Mouse (Mus musculus): ENCODE results near the gene Xlr5a.
A peak's percentile ranks its signal among the peaks of the same experiment; 100 is the strongest.
"Not testable (repeated sequence)": the region's sequence is repeated elsewhere in the genome, so short reads cannot be mapped to it uniquely, and the experiment has no call there.

The Xlr5a gene

DNA sequence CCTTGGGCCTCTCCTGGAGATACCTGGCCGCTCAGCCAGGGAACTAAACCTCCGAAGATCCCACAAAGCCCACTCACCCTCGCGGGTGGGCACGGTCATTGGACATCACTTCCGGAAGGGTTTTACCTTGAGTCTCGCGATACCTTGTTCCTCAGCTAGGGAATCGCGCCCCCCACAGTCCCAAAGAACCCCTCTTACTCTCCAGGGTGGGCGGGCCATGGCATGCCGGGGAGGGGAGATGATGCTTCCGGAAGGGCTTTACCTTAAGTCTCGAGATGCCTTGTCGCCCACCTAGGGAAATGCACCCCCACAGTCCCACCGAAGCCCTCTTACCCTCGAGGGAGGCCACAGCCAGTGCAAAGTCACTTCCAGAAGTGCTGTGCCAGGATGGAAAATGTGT, at the start of gene Xlr5a, which contains the start of gene Xlr5c:
Xlr5a (minus strand) TSS at position 101 of the 400 bp plus-strand sequence.
Xlr5c (minus strand) TSS at position 101 of the 400 bp plus-strand sequence.
- not testable (repeated sequence) for DNase-seq (ENCODE audit: low read depth in 2 of 2, low spot score in 2 of 2)

DNA sequence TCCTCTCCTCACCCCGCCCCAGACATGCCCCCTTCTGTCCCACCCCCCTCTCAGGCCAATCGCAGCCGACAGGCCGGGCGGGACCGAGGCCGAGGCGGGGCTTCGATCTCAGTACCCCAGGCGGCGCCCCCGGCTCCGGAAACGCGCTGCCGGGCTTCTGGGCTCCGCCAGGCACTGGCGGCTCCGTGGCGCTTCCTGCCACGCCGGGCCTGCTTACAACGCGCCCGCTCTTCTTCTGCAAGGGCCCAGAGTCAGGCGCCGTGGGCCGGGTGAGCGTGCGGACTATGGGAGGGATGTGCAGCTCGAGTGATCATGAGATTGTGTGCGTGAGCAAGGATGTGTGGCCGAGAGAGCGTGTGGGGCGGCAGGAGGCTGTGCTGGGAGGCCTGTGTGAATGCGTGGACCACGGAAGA, 49.7 kb upstream of the Xlr5a start, which contains the start of gene Zfp275:
Zfp275 (plus strand) TSS at position 139 of the 413 bp plus-strand sequence.
- DNase-seq (ENCODE audit: low read depth in 2 of 2, low spot score in 2 of 2) = peak; percentile 68

DNA sequence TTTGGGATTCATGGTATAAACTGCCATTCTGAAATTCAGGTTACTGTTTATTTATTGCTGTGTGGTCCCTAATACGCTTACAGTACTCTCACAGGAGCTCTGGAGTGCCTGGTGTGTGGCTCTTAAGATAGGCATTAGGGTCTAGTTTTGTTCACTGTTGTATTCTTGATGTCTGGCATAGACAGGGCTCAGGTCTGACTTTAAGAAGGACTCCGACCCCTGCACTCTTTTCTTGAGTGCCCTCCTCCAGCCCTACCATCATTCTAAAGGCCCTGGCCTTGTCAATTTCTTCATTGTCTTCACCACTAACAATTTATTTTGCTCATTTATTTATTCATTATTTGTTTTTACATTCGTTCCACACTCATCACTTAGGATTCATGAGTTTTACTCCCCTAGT, 49.3 kb upstream of the Xlr5a start:
- DNase-seq (ENCODE audit: low read depth in 2 of 2, low spot score in 2 of 2) = no peak

- no peak for DNase-seq (ENCODE audit: low read depth in 2 of 2, low spot score in 2 of 2)
These were observed 48.7 kb upstream of the Xlr5a start for GRCm38 (mm10) chrX:73341473-73341872.

DNA sequence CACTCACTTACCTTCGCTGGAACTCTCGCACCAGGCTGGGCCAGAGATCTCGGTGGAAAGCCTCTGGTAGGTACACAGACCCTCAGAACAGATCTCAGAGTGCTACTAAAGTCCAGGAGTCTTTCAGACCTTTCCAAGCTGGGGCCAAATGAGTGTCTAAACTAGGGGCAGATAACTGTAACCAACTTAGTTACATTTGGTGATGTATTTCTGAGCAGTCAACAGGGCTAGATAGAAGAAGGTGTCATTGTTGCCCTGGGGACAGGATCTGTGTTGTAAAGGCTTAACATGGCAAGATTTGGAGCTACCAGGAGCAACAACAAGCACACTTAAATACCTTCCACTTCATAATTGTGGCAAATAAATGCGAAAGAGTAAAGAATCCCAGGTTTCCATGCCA, 44.0 kb upstream of the Xlr5a start, which contains the start of gene Gm45015:
Gm45015 (minus strand) TSS at position 101 of the 400 bp plus-strand sequence.
- DNase-seq (ENCODE audit: low read depth in 2 of 2, low spot score in 2 of 2) = no peak

- DNase-seq (ENCODE audit: low read depth in 2 of 2, low spot score in 2 of 2) = no peak
These were observed 40.8 kb upstream of the Xlr5a start for GRCm38 (mm10) chrX:73333548-73333947.

DNA sequence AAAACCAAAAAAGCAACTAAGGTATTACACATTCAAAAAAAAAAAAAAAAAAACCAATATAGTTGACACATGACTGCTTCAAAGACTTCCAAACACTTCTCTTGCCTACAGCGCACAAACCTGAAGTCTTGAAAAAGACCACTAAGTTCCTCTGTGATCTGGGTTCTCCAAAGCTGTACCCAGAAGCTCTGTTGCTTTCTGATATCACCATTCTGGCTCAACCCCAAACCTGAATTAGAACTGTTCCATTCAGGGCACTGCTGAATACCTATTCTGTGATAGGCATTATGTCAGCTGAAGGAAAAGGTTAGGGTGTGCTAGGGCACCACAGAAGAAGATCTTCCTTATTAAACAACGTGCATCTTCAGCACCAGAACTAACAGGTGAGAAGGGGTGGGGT, 34.4 kb upstream of the Xlr5a start:
- no peak for DNase-seq (ENCODE audit: low read depth in 2 of 2, low spot score in 2 of 2)

DNA sequence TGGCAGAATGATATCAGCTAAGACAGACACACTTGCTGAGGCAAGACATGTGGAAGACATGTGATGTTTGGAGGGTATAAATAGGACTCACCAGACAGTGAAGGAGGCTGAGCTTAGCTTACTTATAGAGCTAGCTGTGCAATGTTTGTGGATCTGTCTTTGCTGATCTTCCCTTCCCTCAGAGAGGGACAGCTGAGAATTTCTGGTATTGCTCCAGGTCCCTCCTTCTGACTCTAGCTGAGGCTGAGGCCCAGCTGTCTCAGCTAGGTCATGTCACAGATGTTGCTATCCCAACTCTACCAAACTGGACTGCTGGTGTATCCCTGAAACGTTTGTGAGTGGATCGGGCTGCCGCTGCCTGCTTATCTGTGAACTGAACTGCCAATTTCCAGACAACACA, 28.3 kb upstream of the Xlr5a start:
- no peak for DNase-seq (ENCODE audit: low read depth in 2 of 2, low spot score in 2 of 2)

DNA sequence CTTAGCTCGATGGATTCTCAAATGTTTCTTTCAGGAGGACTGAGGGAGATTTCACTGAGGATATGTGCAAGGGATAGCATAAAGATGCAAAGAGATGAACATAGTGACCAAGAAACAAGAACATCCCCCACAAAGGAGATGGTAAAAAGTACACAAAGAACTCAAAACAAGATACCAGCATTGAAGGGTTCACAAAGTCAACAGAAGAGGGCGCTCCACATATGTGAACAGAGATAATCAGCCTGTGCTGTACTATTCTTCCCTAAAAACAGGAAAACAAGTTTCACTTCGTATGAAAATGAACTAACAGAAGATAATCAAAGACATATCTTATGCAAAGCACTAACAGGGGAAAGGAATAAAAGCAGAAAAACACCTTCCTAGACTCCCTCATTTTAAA, 19.7 kb upstream of the Xlr5a start:
- DNase-seq (ENCODE audit: low read depth in 2 of 2, low spot score in 2 of 2) = peak; percentile 9 to 28

DNA sequence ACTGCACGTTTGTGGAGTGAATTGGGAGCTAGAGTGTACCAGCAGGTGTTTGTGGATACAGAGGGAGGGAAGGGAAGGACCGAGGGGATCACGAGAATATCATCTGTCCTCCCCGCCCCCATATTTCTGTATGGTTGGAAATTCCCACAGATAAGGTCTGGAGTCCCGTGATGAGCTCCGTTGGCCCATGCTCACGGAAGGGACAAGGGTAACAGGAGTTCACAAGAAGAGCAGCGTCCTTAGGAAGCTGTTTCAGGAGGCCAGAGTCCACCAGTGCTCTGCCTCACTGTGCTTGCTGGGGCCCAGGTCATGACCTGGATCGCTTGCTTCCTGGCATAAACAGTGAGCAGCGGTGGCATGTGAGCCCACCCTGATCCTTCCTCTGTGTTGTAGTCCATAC, 3.0 kb upstream of the Xlr5a start:
- not testable (repeated sequence) for DNase-seq (ENCODE audit: low read depth in 2 of 2, low spot score in 2 of 2)

DNA sequence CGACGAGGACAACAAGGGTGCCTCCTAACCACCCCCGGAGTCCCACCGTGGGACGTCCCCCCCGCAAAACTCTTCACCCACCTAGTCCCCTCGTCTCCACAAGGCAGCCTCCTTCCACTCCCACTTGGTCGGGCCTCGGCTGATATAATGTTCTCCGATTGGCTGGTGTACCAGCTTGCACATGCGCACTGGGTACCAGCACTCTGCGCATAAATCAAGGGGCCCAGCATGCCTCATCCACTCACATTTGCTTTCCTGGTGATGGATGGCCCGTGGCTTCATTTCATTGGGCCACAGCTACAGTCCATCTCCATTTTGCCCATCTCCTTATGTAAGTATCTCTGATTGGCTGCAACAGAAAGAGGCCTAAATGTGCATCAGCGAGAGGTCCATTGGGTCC, 27.5 kb downstream of the Xlr5a start, which contains the start of gene Xlr3c:
Xlr3c (minus strand) TSS at position 121 of the 400 bp plus-strand sequence.
- DNase-seq (ENCODE audit: low read depth in 2 of 2, low spot score in 2 of 2) = not testable (repeated sequence)

GRCm38 (mm10) chrX:73262428-73262827, 30.3 kb downstream of the Xlr5a start:
- not testable (repeated sequence) for DNase-seq (ENCODE audit: low read depth in 2 of 2, low spot score in 2 of 2)

- peak; percentile 10 to 42 for DNase-seq (ENCODE audit: low read depth in 2 of 2, low spot score in 2 of 2)
These were observed 49.9 kb downstream of the Xlr5a start, which contains the start of gene Xlr4c for GRCm38 (mm10) chrX:73242821-73243325. TSS of gene Xlr4c (minus strand) at chrX:73243130.

- no peak for DNase-seq (ENCODE audit: low read depth in 2 of 2, low spot score in 2 of 2)
These were observed 63.5 kb downstream of the Xlr5a start for GRCm38 (mm10) chrX:73229288-73229687.

GRCm38 (mm10) chrX:73228606-73229214, 64.1 kb downstream of the Xlr5a start:
- peak; percentile 39 to 55 for DNase-seq (ENCODE audit: low read depth in 2 of 2, low spot score in 2 of 2)

GRCm38 (mm10) chrX:73227914-73228605, 64.7 kb downstream of the Xlr5a start, which contains the start of gene F8a:
TSS of gene F8a (plus strand) at chrX:73228291.
- DNase-seq (ENCODE audit: low read depth in 2 of 2, low spot score in 2 of 2) = peak; percentile 79 to 80

GRCm38 (mm10) chrX:73225365-73225764, 67.4 kb downstream of the Xlr5a start:
- DNase-seq (ENCODE audit: low read depth in 2 of 2, low spot score in 2 of 2) = no peak

GRCm38 (mm10) chrX:73213819-73214564, 78.8 kb downstream of the Xlr5a start, which contains the start of gene Xlr4b:
TSS of gene Xlr4b (plus strand) at chrX:73214333.
- DNase-seq (ENCODE audit: low read depth in 2 of 2, low spot score in 2 of 2) = peak; percentile 8 to 40

- peak in 1 of 2 experiments; percentile 3 for DNase-seq (ENCODE audit: low read depth in 2 of 2, low spot score in 2 of 2)
These were observed 100.8 kb downstream of the Xlr5a start, which contains the start of gene Xlr3b for GRCm38 (mm10) chrX:73191934-73192333. TSS of gene Xlr3b (plus strand) at chrX:73192207.

- DNase-seq (ENCODE audit: low read depth in 2 of 2, low spot score in 2 of 2) = not testable (repeated sequence)
These were observed 115.9 kb downstream of the Xlr5a start, which contains the start of gene Spin2d for GRCm38 (mm10) chrX:73176889-73177288. TSS of gene Spin2d (minus strand) at chrX:73176989.

GRCm38 (mm10) chrX:73149350-73149749, 143.4 kb downstream of the Xlr5a start, which contains the start of gene DXBay18:
TSS of gene DXBay18 (minus strand) at chrX:73149450.
- not testable (repeated sequence) for DNase-seq (ENCODE audit: low read depth in 2 of 2, low spot score in 2 of 2)
